Mouse (Mus musculus): ENCODE results near the gene Txlna.

Txlna gene

GRCm38 (mm10) chr4:129600233-129601158 lies 40.4 kb downstream of the Txlna start, which contains the start of the genes Eif3i and Tmem234:
Gene Eif3i, minus strand, starts transcription at chr4:129600648.
Gene Tmem234, plus strand, starts transcription at chr4:129600668.
- in situ Hi-C loops (cut with MboI, MseI) = no loop called here

- in situ Hi-C loops (cut with MboI, MseI) = no loop called here
These were observed 52.0 kb downstream of the Txlna start for GRCm38 (mm10) chr4:129588865-129589264.

GRCm38 (mm10) chr4:129586943-129587342 lies 53.9 kb downstream of the Txlna start:
- in situ Hi-C loops (cut with MboI, MseI) = no loop called here

GRCm38 (mm10) chr4:129585773-129586172 lies 55.1 kb downstream of the Txlna start:
- in situ Hi-C loops (cut with MboI, MseI) = no loop called here

GRCm38 (mm10) chr4:129584884-129585608 lies 55.8 kb downstream of the Txlna start:
- in situ Hi-C loops (cut with MboI, MseI) = no loop called here

- in situ Hi-C loops (cut with MboI, MseI) = no loop called here
These were observed 56.5 kb downstream of the Txlna start for GRCm38 (mm10) chr4:129584370-129584769.

GRCm38 (mm10) chr4:129582251-129582650 lies 58.6 kb downstream of the Txlna start:
- in situ Hi-C loops (cut with MboI, MseI) = no loop called here

- in situ Hi-C loops (cut with MboI, MseI) = no loop called here
These were observed 60.5 kb downstream of the Txlna start for GRCm38 (mm10) chr4:129580347-129580746.

GRCm38 (mm10) chr4:129578466-129578865 lies 62.4 kb downstream of the Txlna start, which contains the start of gene Fam167b:
Gene Fam167b, minus strand, starts transcription at chr4:129578549.
- in situ Hi-C loops (cut with MboI, MseI) = no loop called here

- in situ Hi-C loops (cut with MboI, MseI) = no loop called here
These were observed 63.2 kb downstream of the Txlna start for GRCm38 (mm10) chr4:129577688-129578087.

- in situ Hi-C loops (cut with MboI, MseI) = no loop called here
These were observed 63.9 kb downstream of the Txlna start for GRCm38 (mm10) chr4:129576863-129577491.

All from T-helper 1 cell (primary cell).